Mouse (Mus musculus) intestine, embryonic 14.5 days (tissue): Measurements from ENCODE around the gene Igsf8. TPM values are rescaled to one million over a fixed set of nuclear protein-coding genes. Genes with fewer than 3 reads are reported as not detected.

Experiments used
- ATAC-seq: fragments of 200-750 bp; cut with Nextera tagmentation; replicated peaks from 2 replicates; pipeline ENCODE4 v1.8.0; 2017; ENCODE audit warnings: low read depth, moderate number of reproducible peaks, moderate TSS enrichment, moderate library complexity; ENCODE audit not compliant: low FRiP score, low TSS enrichment
- DNase-seq: peaks from one replicate; pipeline ENCODE4 v3.0.0-alpha.2; 2018; ENCODE audit warnings: low spot score
- H3K27ac ChIP-seq: fragments of 300-500 bp; sonication (generic); 2 replicates; pipeline ENCODE4 v1.5.1; 2014; ENCODE audit warnings: low read depth, mild to moderate bottlenecking, control low read depth
- H3K27me3 ChIP-seq: fragments of 300-500 bp; sonication (generic); replicated peaks from 2 replicates; pipeline ENCODE4 v1.6.1; 2014; ENCODE audit warnings: low read length, control low read depth; ENCODE audit not compliant: control insufficient read depth, insufficient read depth
- H3K36me3 ChIP-seq: fragments of 300-500 bp; sonication (generic); 2 replicates; pipeline ENCODE4 v1.6.1; 2014; ENCODE audit warnings: low read length, control low read depth; ENCODE audit not compliant: control insufficient read depth, insufficient read depth
- H3K4me1 ChIP-seq: fragments of 300-500 bp; sonication (generic); replicated peaks from 2 replicates; pipeline ENCODE4 v1.6.1; 2014; ENCODE audit warnings: low read length, control low read depth, mixed read lengths; ENCODE audit not compliant: control insufficient read depth, insufficient read depth
- H3K4me2 ChIP-seq: fragments of 300-500 bp; sonication (generic); 2 replicates; pipeline ENCODE4 v1.6.1; 2014; ENCODE audit warnings: low read length
- H3K4me3 ChIP-seq: fragments of 300-500 bp; sonication (generic); 2 replicates; pipeline ENCODE4 v1.5.1; 2014; ENCODE audit warnings: low read depth, low read length, control low read depth, mixed read lengths
- H3K9ac ChIP-seq: fragments of 300-500 bp; sonication (generic); 2 replicates; pipeline ENCODE4 v1.6.1; 2014; ENCODE audit warnings: mild to moderate bottlenecking, low read length
- H3K9me3 ChIP-seq: fragments of 300-500 bp; sonication (generic); 2 replicates; pipeline ENCODE4 v1.6.1; 2016; ENCODE audit warnings: low read length, control low read depth; ENCODE audit not compliant: control insufficient read depth
- WGBS: fragments of 180-500 bp; shearing (Covaris S2); extraction: QIAGEN DNeasy Blood & Tissue Kit; methylation state at CpG from one replicate; pipeline ENCODE4 v1.1.7; 2014; 5-methylcytosine and 5-hydroxymethylcytosine counted together
- polyA plus RNA-seq: library from polyadenylated mRNA; unstranded; fragments of >200 nt; fragmentation: Nextera tagmentation; extraction: Ambion mirVana; gene quantifications from 2 replicates; pipeline ENCODE4 v1.2.1, GENCODE M21; 2014

Gene Igsf8
- polyA plus RNA-seq, 1 experiment from 2014 or later, result 48.5 TPM

DNA sequence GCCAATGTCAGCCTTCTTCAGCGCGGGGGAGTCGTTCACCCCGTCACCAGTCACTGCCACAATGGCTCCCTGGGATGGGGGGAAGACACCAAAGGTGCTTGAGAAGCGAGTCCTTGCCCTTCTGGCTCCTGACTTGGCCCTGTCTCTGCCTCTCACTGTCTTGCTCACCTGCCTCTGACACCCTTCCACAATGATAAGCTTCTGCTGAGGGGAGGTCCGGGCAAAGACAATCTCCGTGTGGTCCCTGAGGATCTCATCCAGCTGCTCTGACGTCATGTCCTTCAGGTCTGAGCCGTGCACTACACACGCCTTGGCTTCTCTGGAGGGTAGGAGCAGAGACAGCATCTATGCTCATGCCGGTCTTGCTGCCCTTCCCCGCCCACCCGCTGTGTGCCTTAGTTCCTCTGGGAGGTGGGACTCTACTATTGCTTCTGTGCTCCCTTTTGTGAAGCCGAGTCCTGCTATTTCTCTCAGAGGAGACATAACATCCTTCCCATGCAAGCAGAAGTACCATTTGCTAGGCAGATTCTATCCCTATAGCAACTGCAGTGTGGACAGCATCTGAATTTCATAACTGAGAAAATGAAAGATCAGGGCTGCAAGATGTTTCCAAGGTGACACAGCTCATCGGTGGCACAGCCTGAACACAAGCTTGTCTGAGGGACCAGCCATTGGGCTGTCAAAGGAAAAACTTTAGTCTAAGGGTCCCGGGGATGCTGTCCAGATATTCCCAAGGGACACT, 18.5 kb downstream of the Igsf8 start:
- Histone ChIP-seq H3K27ac (no peak overlapping the region), H3K4me3 (no peak overlapping the region)
- 77% methylated on average over 16 of the region's 16 CpGs for WGBS

DNA sequence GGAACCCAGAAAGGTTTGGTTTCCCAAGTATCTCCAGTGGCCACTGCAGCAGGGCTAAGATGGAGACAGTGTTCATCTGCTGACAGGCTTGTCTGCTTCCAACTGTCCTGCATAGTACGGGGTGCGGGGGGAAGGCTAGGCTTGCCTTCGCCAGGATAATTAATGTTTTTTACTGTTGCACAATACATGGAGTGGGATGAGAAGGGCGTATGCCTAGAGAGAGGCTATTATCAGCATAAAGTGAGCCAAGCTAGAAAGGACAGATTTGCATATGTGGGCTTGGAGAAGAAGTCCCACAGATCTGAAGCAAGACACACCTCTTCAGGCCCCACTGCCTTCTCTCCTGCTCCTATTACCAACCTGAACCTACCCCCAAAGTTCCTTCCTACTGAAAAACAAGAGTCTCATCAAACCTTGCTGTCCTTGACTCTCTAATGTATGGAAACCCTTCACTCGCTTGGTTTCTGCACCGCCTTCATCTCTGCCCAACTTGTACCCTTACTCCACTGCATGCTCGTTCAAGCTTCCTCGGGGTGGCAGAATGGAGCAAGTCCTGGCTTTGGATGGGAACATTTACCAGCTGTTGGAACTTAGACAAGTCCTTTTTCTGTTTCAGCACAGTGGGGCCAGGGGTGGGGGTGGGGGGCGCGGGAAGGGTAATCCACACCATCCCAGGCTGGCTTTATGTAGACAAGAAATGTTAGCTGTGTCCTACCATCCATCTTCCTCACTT, 20.2 kb downstream of the Igsf8 start:
- no peak for ATAC-seq
- 80% methylated on average over 10 of the region's 10 CpGs for WGBS
- no peak overlapping the region for H3K4me3 ChIP-seq
- no peaks in the 10 kb centered on the region for H3K9me3 ChIP-seq
- H3K36me3 ChIP-seq, result no peaks in the 10 kb centered on the region
- H3K9ac ChIP-seq, result no peak overlapping the region
- H3K27ac ChIP-seq, result no peak overlapping the region
- no peak for DNase-seq
- H3K4me1 ChIP-seq, result 0 out of 2 replicates have a peak, but pooled peaks cover 4% of the 10 kb centered on the region
- no peak overlapping the region for H3K4me2 ChIP-seq
- H3K27me3 ChIP-seq, result no peaks in the 10 kb centered on the region

More for the DNA sequence above, 18.5 kb downstream of the Igsf8 start:
- H3K4me1 ChIP-seq, result 0 out of 2 replicates have a peak, but pooled peaks cover 4% of the 10 kb centered on the region
- no peak overlapping the region for H3K4me2 ChIP-seq
- no peaks in the 10 kb centered on the region for H3K27me3 ChIP-seq
- DNase-seq (no peak), ATAC-seq (no peak)
- no peak overlapping the region for H3K9ac ChIP-seq
- no peaks in the 10 kb centered on the region for H3K36me3 ChIP-seq
- no peaks in the 10 kb centered on the region for H3K9me3 ChIP-seq

DNA sequence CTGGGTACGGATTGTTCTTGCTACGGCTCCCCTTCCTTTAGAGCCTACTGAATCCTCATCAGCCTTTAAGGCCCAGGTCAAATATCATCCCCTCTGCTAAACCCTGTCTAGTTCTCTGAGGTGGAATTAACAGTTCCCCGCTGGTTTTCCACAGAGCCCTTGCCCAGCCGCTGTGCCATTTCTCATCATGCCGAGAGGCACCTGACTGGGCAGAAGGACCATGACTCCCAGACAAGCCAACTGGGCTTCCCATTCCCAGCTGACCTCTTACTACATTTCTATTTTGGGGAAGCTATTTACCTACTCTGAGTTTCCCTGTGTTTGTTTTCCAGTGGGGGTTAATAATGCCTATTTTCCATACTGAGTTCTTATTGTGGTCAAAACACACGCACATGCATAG, 21.6 kb downstream of the Igsf8 start:
- no peak for DNase-seq
- WGBS, result 94% methylated on average over 6 of the region's 6 CpGs
- H3K36me3 ChIP-seq, result no peaks in the 10 kb centered on the region
- 0 out of 2 replicates have a peak, but pooled peaks cover 4% of the 10 kb centered on the region for H3K4me1 ChIP-seq
- no peak for ATAC-seq
- H3K27ac ChIP-seq, result no peak overlapping the region
- no peaks in the 10 kb centered on the region for H3K9me3 ChIP-seq
- H3K9ac ChIP-seq, result no peak overlapping the region
- no peaks in the 10 kb centered on the region for H3K27me3 ChIP-seq
- no peak overlapping the region for H3K4me3 ChIP-seq
- no peak overlapping the region for H3K4me2 ChIP-seq

DNA sequence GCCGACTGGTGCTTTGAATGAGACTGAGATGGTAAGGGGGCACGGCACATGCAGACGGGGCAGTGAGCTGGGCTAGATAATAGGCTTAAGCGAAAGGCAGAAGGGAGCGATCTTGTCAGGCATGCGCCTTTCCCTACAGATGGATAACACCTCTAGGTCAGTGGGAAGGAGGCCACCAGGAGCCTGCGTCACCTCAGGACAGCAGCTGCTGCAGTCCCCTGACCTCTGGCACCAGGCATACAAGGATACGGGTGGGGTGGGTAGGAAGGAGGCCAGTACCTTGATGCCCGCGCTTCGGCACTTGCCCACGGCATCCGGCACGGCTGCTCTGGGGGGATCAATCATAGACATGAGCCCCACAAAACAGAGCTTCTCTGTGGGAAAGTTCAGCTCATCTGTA, 22.8 kb downstream of the Igsf8 start:
- ATAC-seq (no peak), DNase-seq (no peak)
- 0 out of 2 replicates have a peak, but pooled peaks cover 4% of the 10 kb centered on the region for H3K4me1 ChIP-seq
- no peak overlapping the region for H3K4me3 ChIP-seq
- H3K36me3 ChIP-seq, result no peaks in the 10 kb centered on the region
- no peaks in the 10 kb centered on the region for H3K27me3 ChIP-seq
- H3K27ac ChIP-seq, result no peak overlapping the region
- no peaks in the 10 kb centered on the region for H3K9me3 ChIP-seq
- H3K4me2 ChIP-seq, result no peak overlapping the region
- WGBS, result 88% methylated on average over 14 of the region's 14 CpGs
- no peak overlapping the region for H3K9ac ChIP-seq

DNA sequence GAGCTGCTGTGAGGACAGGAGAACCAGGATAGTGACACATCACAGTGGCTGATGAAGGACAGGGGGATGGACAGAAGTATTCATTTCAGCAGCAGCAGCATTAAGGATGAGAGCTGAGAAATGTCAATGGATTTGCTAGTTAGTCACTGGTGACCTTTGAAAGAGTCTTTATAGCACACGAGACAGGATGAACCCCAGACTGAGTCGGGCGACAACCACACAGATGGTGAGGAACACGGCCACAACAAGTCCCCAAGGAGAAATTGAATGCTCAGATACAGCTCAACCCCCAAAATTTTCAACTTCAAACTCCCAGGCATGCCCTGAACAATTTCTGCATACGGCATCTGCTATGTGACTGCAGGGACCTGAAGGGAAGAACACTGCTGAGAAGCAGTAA, 25.3 kb downstream of the Igsf8 start:
- Histone ChIP-seq H3K36me3 (no peaks in the 10 kb centered on the region), H3K4me2 (no peak overlapping the region), H3K27ac (no peak overlapping the region), H3K9ac (no peak overlapping the region), H3K9me3 (no peaks in the 10 kb centered on the region), H3K4me3 (no peak overlapping the region), H3K4me1 (no peaks in the 10 kb centered on the region), H3K27me3 (no peaks in the 10 kb centered on the region)
- no peak for DNase-seq
- WGBS, result 88% methylated on average over 5 of the region's 5 CpGs
- ATAC-seq, result no peak

DNA sequence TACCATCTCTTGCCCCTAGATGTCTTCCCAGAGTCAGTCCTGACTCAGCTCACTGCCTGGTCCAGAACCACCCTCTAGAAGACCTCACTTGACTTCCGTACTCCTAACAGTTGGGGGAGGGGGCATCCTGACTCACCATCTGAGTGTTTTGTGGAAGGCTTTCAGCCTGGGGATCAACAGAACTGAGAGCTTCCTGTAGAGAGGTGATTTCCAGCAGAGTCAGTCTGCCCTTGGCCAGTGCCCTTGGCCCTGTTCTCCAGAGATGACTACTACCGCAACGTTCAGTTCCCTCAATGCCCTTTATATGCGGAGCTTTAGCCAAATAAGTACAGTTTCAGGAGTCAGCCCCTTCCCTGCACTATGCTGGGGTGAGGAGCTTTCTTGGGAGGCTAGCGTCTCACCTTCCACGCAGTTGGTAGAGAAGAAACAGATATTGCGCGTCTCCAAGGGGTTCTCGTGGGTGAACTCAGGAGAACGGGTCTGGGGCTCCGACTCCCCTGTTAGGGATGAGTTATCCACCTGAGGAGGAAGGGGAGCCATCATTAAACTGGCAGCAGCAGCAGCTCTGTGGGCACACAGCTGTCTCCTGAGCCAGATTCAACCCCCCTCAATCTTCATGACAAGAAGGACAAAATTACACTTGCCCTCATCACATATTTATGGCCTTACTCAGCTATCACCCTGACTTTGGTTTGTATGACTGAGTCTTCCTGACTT, 27.6 kb downstream of the Igsf8 start:
- ATAC-seq (no peak), DNase-seq (no peak)
- H3K27me3 ChIP-seq, result no peaks in the 10 kb centered on the region
- H3K36me3 ChIP-seq, result no peaks in the 10 kb centered on the region
- H3K27ac ChIP-seq, result no peak overlapping the region
- WGBS, result 89% methylated on average over 11 of the region's 11 CpGs
- no peak overlapping the region for H3K9ac ChIP-seq
- no peaks in the 10 kb centered on the region for H3K4me1 ChIP-seq
- H3K9me3 ChIP-seq, result no peaks in the 10 kb centered on the region
- no peak overlapping the region for H3K4me2 ChIP-seq
- no peak overlapping the region for H3K4me3 ChIP-seq

DNA sequence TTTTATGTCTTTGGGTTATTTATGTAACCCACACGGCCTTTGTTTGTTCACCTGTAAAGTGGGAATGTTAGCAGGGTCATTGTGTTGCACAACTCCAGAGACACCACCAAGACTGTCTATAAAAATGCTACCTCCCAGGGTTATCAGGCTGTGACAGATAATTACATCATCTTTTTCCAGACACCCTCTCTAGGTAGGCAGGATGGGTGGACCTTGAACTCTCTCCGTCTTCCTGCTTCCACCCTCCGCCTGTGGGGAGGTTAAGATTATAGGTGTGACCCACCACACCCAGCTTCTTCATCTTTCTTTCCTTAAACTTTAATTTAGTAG, 28.1 kb downstream of the Igsf8 start:
- Histone ChIP-seq H3K4me2 (no peak overlapping the region), H3K27me3 (no peaks in the 10 kb centered on the region), H3K9ac (no peak overlapping the region), H3K4me1 (no peaks in the 10 kb centered on the region), H3K36me3 (no peaks in the 10 kb centered on the region), H3K9me3 (no peaks in the 10 kb centered on the region), H3K27ac (no peak overlapping the region), H3K4me3 (no peak overlapping the region)
- DNase-seq (no peak), ATAC-seq (peak; percentile 73; the same call in 1 of the 2 replicates)
- WGBS, result 57% methylated on average over 3 of the region's 3 CpGs

DNA sequence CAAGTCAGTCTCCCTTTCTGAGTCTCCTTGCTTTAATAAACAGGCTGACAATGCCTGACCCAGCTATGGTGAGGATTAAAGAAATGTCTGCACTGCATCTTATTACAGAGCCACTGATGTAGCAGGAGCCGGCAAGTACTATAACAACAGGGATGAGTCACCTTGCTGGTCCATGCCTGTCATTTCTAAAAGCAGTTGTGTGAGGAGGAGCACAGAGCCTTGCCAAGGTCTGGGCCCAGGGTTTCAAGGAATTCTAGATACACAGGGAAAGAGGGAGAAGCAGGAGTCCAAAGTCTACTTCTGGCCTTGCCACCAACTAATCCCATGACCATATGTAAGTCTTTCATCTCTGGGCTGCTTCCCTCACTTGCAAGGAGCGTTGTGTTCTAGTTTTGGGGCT, 31.4 kb downstream of the Igsf8 start:
- H3K4me2 ChIP-seq, result no peak overlapping the region
- H3K27me3 ChIP-seq, result no peaks in the 10 kb centered on the region
- H3K4me1 ChIP-seq, result peaks cover 23% of the 10 kb centered on the region
- no peak for DNase-seq
- whole genome bisulfite sequencing, result 72% methylated on average over 2 of the region's 2 CpGs
- ATAC-seq, result no peak
- H3K4me3 ChIP-seq, result no peak overlapping the region
- H3K36me3 ChIP-seq, result no peaks in the 10 kb centered on the region
- no peaks in the 10 kb centered on the region for H3K9me3 ChIP-seq
- H3K27ac ChIP-seq, result no peak overlapping the region
- no peak overlapping the region for H3K9ac ChIP-seq
